Mouse (Mus musculus) kidney, adult 8-10 months (tissue): Measurements from ENCODE around the gene Cntd1.

ENCODE experiments used
- DNase-seq, 2 experiments: peaks; one replicate each; pipeline ENCODE4 v3.0.0; 2022

The Cntd1 gene

GRCm38 (mm10) chr11:101255826-101256775 is 22.7 kb upstream of the Cntd1 start:
- no peak for DNase-seq

GRCm38 (mm10) chr11:101259261-101259712 is 19.5 kb upstream of the Cntd1 start:
- DNase-seq = peak; percentile 64 to 69

GRCm38 (mm10) chr11:101259948-101260825 is 18.6 kb upstream of the Cntd1 start, which contains the start of gene Wnk4:
Gene Wnk4, plus strand, starts transcription at chr11:101260567.
- DNase-seq = peak; percentile 89 to 93

GRCm38 (mm10) chr11:101260826-101261380 is 17.9 kb upstream of the Cntd1 start:
- no peak for DNase-seq

GRCm38 (mm10) chr11:101262272-101262967 is 16.4 kb upstream of the Cntd1 start:
- DNase-seq = no peak

GRCm38 (mm10) chr11:101263138-101263988 is 15.4 kb upstream of the Cntd1 start:
- DNase-seq = no peak

GRCm38 (mm10) chr11:101263989-101264280 is 14.9 kb upstream of the Cntd1 start:
- no peak for DNase-seq

GRCm38 (mm10) chr11:101264954-101265471 is 13.8 kb upstream of the Cntd1 start:
- DNase-seq = no peak

GRCm38 (mm10) chr11:101265906-101266305 is 12.9 kb upstream of the Cntd1 start:
- no peak for DNase-seq

- no peak for DNase-seq
Observed at GRCm38 (mm10) chr11:101269577-101270116, 9.2 kb upstream of the Cntd1 start.

GRCm38 (mm10) chr11:101272446-101272845 is 6.4 kb upstream of the Cntd1 start:
- no peak for DNase-seq

GRCm38 (mm10) chr11:101275309-101275708 is 3.5 kb upstream of the Cntd1 start:
- no peak for DNase-seq

- no peak for DNase-seq
Observed at GRCm38 (mm10) chr11:101276319-101277070, 2.3 kb upstream of the Cntd1 start.

- DNase-seq = peak; percentile 88 to 94
Observed at GRCm38 (mm10) chr11:101277381-101278222, 1.2 kb upstream of the Cntd1 start.

GRCm38 (mm10) chr11:101279193-101279569 is 369 bp downstream of the Cntd1 start:
- DNase-seq = no peak

- DNase-seq = no peak
Observed at GRCm38 (mm10) chr11:101280837-101281236, 2.0 kb downstream of the Cntd1 start.

GRCm38 (mm10) chr11:101282896-101283295 is 4.1 kb downstream of the Cntd1 start:
- no peak for DNase-seq

- DNase-seq = peak in 1 of 2 experiments; percentile 86
Observed at GRCm38 (mm10) chr11:101283805-101284204, 5.0 kb downstream of the Cntd1 start.

GRCm38 (mm10) chr11:101287306-101287705 is 8.5 kb downstream of the Cntd1 start:
- DNase-seq = no peak
